Mouse (Mus musculus) heart, postnatal 25 days (tissue): ENCODE results near the gene Tbc1d13. TPM values are rescaled to one million over a fixed set of nuclear protein-coding genes. Genes with fewer than 3 reads are reported as not detected.
"Not testable (repeated sequence)": the region's sequence is repeated elsewhere in the genome, so short reads cannot be mapped to it uniquely, and the experiment has no call there.

Experiments
- DNase-seq: peaks from one replicate; pipeline ENCODE4 v3.0.0; 2022; ENCODE audit warnings: low spot score
- intact Hi-C: fragments of 180-260 bp; cut with DNase I; formaldehyde crosslinking; loops from one replicate; pipeline ENCODE4 v1.15.1; 2025
- total RNA-seq, 2 experiments: library from RNA; stranded (reverse); gene quantifications; 2 replicates each; pipeline ENCODE4 v1.2.3; 2021

Gene Tbc1d13
- total RNA-seq, 2 experiments from 2014 or later: 19.9 to 23.0 TPM

DNA sequence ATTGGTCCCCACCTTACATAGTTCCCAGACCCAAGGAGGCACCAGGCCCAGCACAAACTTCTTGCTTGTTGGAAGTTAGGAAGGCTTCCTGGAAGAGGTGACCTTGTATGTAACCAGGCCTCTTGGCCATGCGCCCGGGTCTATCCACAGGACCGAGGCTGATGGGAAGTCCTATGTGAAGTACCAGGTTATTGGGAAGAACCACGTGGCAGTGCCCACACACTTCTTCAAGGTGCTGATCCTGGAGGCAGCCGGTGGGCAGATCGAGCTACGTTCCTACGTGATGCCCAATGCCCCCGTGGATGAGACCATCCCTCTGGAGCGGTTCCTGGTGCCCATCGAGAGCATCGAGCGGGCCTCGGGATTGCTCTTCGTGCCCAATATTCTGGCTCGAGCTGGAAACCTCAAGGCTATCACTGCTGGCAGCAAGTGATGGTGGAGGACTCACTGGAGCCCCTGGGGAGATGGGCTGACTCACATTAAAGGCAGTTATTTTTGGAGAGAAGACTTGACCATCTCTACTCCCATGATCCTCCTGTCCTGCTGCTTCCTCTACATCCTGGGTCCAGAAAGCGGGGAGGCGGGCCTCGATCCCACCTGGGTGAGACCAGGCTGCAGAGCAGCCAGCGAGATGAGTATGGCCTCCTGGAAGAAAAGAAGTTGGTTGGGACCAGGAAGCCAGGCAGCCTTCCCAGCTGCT, 40.1 kb downstream of the Tbc1d13 start:
- DNase-seq: no peak
- intact Hi-C loops: loop anchor here (5.0 kb wide), 1 partner anchor 99 kb away; no protein-coding TSS in a partner anchor

DNA sequence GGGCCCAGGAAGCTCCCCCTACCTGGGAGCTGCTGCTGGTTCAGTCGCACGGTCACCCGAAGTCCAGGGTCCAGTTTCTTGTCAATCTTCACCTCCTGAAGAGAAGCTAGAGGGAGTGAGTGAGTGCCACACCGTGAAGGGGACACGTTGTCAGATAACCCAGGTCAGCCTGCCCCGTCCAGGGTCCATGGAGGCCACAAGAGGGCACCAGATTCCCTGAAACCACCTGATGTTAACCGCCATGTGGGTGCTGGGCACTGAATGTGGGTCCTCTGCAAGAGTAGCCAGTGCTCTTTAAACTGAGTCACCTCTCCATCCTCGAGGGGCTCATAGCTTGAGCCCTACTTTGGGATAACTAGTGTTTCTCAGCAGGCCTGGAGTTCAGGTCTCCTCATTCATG, 42.4 kb downstream of the Tbc1d13 start:
- intact Hi-C loops: no loop called here
- no peak for DNase-seq

DNA sequence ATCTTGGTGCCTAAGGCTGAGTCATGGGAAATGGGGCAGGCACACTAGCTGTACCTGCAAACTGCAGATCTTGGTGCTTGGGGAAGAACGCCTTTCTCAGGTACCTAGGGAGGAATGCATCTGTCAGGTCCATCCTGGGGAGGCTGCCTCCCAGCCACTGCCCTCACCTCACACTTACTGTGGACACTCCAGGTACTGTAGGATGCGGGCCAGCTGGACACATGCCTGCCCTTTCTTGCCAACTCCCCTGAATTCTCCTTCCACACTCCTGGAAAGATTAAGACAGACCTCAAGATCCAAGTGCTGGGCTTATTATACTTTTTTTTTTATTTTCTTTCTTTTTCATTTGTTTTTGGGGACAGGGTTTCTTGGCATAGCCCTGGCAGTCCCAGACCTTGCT, 43.0 kb downstream of the Tbc1d13 start:
- intact Hi-C loops: no loop called here
- no peak for DNase-seq

DNA sequence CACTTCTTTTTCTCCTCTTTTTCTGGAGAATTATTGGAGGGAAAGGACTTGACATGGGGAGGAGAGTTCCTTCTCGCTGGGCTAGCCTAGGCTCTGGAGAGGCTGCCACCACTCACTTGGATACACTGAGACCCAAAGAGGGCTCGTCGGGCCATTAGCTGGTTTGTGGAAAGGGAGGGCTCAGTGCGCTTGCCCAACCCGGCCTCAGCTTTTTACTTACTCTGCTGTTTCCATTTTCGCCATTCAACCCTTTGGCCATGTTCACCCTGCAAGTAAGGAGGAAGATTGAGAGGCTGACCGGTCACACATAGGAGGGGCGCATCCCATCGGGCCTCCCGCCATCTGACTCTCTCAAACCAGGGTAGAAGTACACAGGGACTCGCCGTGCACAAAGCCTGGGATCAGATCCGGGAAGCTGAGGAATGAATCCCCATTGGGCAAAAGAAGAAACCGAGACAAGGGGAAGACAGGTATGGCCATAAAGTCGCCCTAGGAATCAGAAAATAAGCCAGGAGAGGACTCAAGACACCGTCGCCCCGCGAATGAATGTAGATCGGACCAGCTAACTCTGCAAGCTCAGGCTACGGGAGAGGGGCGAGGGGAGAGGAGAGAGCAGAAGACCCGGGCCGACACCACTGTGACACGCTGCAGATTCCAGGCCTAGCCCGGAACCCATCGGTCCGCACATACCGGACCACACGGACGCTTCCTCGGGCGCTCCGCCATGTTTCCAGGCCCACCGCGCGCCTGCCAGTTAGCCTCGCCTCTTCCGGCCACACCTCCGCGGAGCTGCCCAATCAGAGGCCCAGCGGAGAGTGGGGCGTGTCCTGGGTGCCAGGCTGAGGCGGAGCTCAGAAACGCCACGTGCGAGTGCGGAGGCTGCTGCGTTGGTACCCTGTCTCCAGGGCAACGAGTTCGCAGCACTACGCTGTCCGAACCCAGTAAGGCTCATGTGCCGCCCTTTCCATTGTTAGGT, 44.4 kb downstream of the Tbc1d13 start, which contains the start of gene Spout1:
Gene Spout1, minus strand, starts transcription at position 760 of the 976 bp plus-strand sequence.
- intact Hi-C loops: loop anchor here (2.0 kb wide), 2 partner anchors 29 to 59 kb away; partner anchors contain the start of gene Lrrc8a

DNA sequence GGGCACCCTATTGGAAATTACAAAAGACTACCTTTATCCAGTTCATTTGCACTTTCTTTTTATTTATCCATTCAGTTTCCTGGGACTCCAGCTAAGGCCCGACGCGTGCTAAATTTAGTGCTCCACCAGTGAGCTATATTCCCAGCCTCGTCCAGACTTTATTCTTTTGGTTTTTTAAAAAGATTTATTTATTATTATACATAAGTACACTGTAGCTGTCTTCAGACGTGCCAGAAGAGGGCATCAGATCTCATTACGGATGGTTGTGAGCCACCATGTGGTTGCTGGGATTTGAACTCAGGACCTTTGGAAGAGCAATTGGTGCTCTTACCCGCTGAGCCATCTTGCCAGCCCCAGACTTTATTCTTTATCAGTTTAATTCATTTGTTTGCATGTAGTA, 45.2 kb downstream of the Tbc1d13 start:
- intact Hi-C loops: loop anchor here (2.0 kb wide), 2 partner anchors 28 to 58 kb away; partner anchors contain the start of gene Lrrc8a

More for the DNA sequence above, 44.4 kb downstream of the Tbc1d13 start, which contains the start of gene Spout1:
- DNase-seq: peak; percentile 89

DNA sequence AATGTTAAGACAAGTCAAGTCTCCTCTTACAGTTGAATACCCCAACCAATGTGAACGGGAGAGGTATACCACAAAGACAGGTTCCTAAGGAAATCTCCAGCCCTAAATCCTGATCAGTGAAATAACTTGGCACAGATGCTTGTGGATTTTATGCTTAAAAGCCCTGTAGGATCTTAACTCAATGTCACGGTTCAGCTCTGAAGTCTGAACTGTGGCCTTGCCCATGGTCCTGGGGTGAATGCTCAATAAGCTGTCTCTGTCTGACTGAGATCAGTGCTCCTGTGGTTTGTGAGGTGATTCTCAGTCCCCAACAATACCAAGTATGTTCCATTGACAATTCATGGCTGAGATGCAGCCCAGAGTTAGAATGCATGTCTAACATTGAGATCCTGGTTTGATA, 48.9 kb downstream of the Tbc1d13 start:
- intact Hi-C loops: no loop called here
- no peak for DNase-seq

More for the DNA sequence above, 45.2 kb downstream of the Tbc1d13 start:
- not testable (repeated sequence) for DNase-seq

DNA sequence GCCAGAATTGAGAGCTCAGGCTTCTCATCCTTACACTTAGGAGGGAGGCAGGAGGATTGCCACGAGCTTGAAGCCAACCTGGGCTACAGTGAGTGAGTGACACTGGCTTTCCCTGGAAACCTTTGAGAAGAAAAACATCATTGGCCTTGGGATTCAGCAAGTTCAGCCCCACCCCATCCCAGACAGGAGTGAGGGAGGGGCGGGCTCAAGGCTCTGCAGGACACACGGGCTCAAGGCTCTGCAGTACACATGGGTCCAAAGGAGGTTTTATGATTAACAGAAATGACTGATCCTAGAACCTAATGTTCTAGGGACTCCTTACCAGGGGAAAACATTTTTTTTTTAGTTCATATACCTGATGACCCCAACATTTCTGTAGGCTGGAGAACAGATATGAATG, 50.2 kb downstream of the Tbc1d13 start:
- intact Hi-C loops: no loop called here
- no peak for DNase-seq

DNA sequence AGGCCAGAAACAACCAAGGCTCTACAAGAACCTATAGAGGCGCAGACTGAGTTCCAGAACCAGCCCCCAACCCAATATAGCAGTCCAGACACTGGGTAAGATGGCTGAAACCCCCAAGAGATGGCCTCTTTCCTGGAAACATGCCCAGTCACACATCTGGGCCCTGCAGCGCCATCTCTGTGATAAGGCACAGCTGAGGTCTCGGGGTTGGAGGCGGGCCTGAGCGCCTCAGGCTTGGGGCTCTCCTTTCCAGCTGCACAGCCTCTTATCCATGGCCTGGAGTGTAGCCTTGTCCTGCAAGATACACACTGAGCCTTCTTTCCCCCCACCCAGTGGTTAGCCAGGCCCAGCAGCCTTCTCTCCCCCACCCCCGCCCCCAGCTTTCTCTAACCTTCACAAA, 51.7 kb downstream of the Tbc1d13 start:
- no peak for DNase-seq
- intact Hi-C loops: no loop called here

DNA sequence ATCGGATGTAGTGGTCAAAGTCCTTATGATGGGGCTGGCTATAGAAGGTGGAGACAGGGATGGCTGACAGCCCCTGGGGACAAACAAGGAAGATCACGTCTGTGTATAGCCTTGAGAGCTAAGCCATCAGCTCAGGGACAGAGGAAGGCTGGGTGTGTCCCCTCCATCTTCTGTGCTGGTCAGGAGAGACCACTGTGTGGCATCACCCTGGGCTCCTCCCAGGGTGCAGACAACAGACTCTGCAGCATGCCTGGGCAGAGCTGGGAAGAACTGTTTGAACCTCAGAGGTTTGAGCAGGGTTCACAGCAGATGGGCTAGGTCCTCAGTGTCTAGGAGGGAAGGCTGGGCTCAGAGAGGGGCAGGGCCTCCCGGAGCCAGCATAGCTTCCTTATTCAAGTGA, 52.1 kb downstream of the Tbc1d13 start:
- intact Hi-C loops: no loop called here
- DNase-seq: no peak

DNA sequence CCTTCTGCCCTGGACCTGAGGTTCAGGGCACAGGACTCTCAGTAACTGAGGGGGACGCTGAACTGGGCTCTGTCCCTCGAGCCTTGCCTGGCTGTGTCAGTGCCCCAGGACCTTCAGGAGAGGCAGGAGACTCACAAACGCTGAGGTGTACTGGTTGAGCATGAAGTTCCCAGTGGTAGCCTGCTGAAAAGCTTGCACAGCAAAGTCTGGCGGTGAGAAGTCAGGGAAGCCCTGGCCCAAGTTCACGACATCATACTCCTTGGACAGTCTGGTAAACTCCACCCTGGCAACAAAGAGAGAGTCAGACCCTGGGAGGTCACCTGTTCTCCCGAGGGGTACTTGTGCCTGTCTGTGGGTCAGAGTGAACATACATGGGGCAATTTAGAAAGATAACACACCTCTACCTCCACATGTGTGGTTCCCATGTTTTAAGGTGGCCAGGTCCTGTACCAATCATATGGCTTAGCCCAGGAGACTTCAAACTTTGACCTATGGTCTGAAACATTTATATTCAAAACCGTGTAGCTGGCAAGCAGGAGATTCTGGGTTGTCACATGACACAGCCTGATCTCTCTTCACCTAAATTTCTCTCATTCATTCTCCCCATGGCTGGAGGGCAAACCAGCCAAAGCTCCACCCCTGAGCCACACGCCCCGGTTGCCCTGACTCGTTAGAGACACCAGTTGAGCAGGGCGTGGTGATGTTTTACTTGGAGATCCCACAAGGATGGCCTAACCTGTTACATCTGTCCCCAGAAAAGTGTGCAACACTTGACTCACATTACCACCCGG, 58.4 kb downstream of the Tbc1d13 start:
- no peak for DNase-seq
- intact Hi-C loops: no loop called here

DNA sequence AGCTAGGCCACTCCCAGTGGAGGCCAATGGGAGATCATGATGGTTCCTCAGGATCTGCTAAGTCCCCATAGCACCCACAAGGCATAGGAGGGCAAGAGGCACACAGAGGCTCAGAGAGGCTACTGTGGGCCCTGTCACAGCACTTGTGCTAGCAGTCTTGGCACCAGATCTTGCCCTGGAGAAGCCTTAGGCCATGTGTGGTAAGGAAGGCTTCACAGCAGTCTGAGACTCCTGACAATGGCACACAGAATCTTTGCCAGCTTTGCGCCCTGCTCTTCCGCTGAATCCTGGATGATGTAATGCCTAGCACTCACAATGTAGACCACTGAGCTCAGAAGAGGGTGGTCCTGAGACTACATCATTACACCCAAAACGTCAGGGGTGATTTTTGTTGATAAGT, 61.1 kb downstream of the Tbc1d13 start:
- no peak for DNase-seq
- intact Hi-C loops: no loop called here

DNA sequence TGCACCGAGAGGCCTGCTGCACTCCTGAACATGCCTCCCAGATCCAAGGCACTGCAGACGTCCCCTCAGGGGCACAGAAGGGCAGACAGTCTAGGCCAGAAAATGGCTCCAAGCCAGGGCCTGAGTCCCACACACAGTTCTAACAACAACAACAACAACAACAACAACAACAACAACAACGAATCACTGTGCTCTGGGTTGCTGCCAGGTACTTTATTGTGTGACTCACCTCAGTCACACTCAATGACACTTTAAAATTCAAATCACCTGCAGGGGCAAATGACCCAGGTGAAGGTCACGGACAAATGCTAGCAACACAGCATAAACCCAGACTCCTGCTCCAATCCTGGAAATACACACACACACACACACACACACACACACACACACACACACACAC, 64.5 kb downstream of the Tbc1d13 start:
- intact Hi-C loops: no loop called here
- DNase-seq: no peak

DNA sequence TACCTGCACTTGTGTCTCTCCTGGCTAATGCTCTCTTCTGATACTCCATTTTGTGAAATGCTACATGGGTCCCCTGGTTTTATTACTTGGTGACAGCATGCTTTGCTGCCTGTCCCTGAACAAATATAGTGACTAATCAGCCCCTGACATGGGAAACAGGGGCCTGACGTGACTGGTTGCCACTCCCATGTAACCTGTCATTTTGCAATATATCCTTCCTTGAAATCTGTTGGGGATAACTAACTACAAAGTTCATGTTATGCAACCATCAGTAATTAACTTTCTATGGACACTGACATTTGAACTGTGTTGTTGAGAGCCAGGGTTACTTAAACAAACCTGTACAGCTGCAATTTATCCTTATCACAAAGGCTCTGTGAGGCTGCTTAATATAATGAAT, 66.4 kb downstream of the Tbc1d13 start:
- intact Hi-C loops: no loop called here
- DNase-seq: no peak

DNA sequence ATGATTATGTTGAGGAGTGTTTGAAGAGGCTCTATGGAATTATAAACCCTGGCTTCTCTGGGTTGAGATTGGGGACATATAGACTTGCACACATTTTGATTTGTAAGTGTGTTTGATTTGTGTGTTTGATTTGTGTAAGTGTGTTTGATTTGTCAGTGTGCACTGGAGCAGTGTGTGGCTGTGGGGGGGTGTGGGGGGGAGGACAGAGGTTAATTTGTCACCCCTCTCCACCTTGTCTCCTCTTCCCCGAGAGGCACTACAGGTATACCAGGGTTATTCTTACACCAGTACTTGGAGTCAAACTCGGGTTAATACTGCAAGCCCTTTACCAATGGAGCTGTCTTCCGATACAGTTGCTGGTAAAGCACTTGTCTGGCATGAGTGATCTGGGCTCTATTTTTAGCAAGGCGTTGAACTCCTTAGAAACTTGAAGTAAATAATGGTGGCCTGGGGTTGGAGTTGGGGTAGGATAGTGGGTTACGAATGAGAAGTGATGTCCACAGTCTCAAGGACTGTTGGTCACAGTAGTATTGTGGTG, 66.9 kb downstream of the Tbc1d13 start:
- no peak for DNase-seq
- intact Hi-C loops: no loop called here

Other genes starting within 250 kb of the Tbc1d13 start
- 10 to 100 TPM; 20.2 to 23.2 TPM for gene Odf2, start 244.5 kb upstream of the Tbc1d13 start, total RNA-seq
- gene Gle1, start 198.3 kb upstream of the Tbc1d13 start, total RNA-seq: 10 to 100 TPM; 25.4 to 26.6 TPM
- gene Sptan1, start 168.2 kb upstream of the Tbc1d13 start, total RNA-seq: 100 to 1,000 TPM; 208 to 216 TPM
- 1 to 10 TPM; 6.5 to 6.8 TPM for gene Wdr34, start 84.9 kb upstream of the Tbc1d13 start, total RNA-seq
- 100 to 1,000 TPM in 1 of 2 experiments, 10 to 100 TPM in 1; 95.8 to 106 TPM for gene Set, start 76.4 kb upstream of the Tbc1d13 start, total RNA-seq
- gene Pkn3, start 56.1 kb upstream of the Tbc1d13 start, total RNA-seq: 10 to 100 TPM; 10.5 to 13.2 TPM
- 1 to 10 TPM; 3.9 to 4.7 TPM for gene Zdhhc12, start 40.1 kb upstream of the Tbc1d13 start, total RNA-seq
- 10 to 100 TPM; 23.5 to 26.7 TPM for gene Zer1, start 9.2 kb upstream of the Tbc1d13 start, total RNA-seq
- 100 to 1,000 TPM in 1 of 2 experiments, 10 to 100 TPM in 1; 93.8 to 100 TPM for gene Endog, start 37.7 kb downstream of the Tbc1d13 start, total RNA-seq
- gene Spout1, start 44.7 kb downstream of the Tbc1d13 start, total RNA-seq: 1 to 10 TPM; 4.5 to 6.1 TPM
- gene Kyat1, start 72.1 kb downstream of the Tbc1d13 start, total RNA-seq: 10 to 100 TPM; 43.1 to 44.0 TPM
- 10 to 100 TPM; 58.2 to 66.7 TPM for gene Lrrc8a, start 104.0 kb downstream of the Tbc1d13 start, total RNA-seq
- 1 to 10 TPM; 3.7 to 4.4 TPM for gene Gm28035, start 106.8 kb downstream of the Tbc1d13 start, total RNA-seq
- gene Phyhd1, start 132.5 kb downstream of the Tbc1d13 start, total RNA-seq: 100 to 1,000 TPM in 1 of 2 experiments, 10 to 100 TPM in 1; 94.8 to 104 TPM
- under 1 TPM in 1 of 2 experiments, not detected in 1; 0.91 TPM for gene Gm28038, start 147.3 kb downstream of the Tbc1d13 start, total RNA-seq
- 10 to 100 TPM; 23.6 to 26.3 TPM for gene Dolk, start 152.6 kb downstream of the Tbc1d13 start, total RNA-seq
- 10 to 100 TPM; 19.6 to 20.0 TPM for gene Nup188, start 152.7 kb downstream of the Tbc1d13 start, total RNA-seq
- gene Sh3glb2, start 225.6 kb downstream of the Tbc1d13 start, total RNA-seq: 10 to 100 TPM; 39.7 to 40.3 TPM
- 10 to 100 TPM; 68.5 to 74.0 TPM for gene Miga2, start 230.5 kb downstream of the Tbc1d13 start, total RNA-seq